In genomic region chr2:105468930-105469329, GRCm38 (mm10) we compare ENCODE assay signal across 8 mouse cellular contexts.
DNase-seq lines count a peak whose midpoint lies in the region; ATAC-seq lines count a peak whose summit lies in the region.

No protein-coding gene starts in this region.

- H3K27ac ChIP-seq in liver, embryonic 12.5 days, result no peak overlapping the region
- H3K27ac ChIP-seq in limb, embryonic 11.5 days (replicated peaks; ENCODE audit: low read depth, low read length), result no peak overlapping the region

- H3K36me3 ChIP-seq in liver, embryonic 12.5 days, result no peaks in the 10 kb centered on the region
- H3K36me3 ChIP-seq in limb, embryonic 11.5 days (ENCODE audit: control insufficient read depth, insufficient read depth, low read length), result no peaks in the 10 kb centered on the region

- H3K27me3 ChIP-seq in liver, embryonic 12.5 days (replicated peaks), result no peaks in the 10 kb centered on the region
- no peaks in the 10 kb centered on the region for H3K27me3 ChIP-seq in limb, embryonic 11.5 days (ENCODE audit: control insufficient read depth, insufficient read depth, low read length)

- 26% methylated on average over 5 of the region's 5 CpGs for WGBS in liver, embryonic 12.5 days (ENCODE audit: insufficient replicate concordance)
- WGBS in limb, embryonic 11.5 days, result 50% methylated on average over 5 of the region's 5 CpGs

- H3K9ac ChIP-seq in liver, embryonic 12.5 days, result no peak overlapping the region
- H3K9ac ChIP-seq in limb, embryonic 11.5 days (ENCODE audit: low read length), result no peak overlapping the region

- H3K9me3 ChIP-seq in liver, embryonic 12.5 days (replicated peaks), result no peaks in the 10 kb centered on the region
- H3K9me3 ChIP-seq in limb, embryonic 11.5 days (ENCODE audit: control insufficient read depth, low read length), result no peaks in the 10 kb centered on the region

- no peaks in the 10 kb centered on the region for H3K4me1 ChIP-seq in liver, embryonic 12.5 days
- no peaks in the 10 kb centered on the region for H3K4me1 ChIP-seq in limb, embryonic 11.5 days (ENCODE audit: control insufficient read depth, insufficient read depth, low read length)

- peak; percentile 14 for DNase-seq in liver
- peak; percentile 59 for DNase-seq in adipocyte (ENCODE audit: low spot score)
- peak; percentile 69 to 79 for DNase-seq in cerebellum, postnatal 36 days
- DNase-seq in induced T-regulatory cell, adult 2 months (ENCODE audit: low read depth), result peak; percentile 34
- peak; percentile 55 for DNase-seq in limb, embryonic 11.5 days (ENCODE audit: low spot score)
- peak; percentile 62 for DNase-seq in right cerebral cortex, adult 18-20 months
- DNase-seq in spleen, adult 12 weeks (ENCODE audit: low spot score), result no peak

- no peak overlapping the region for H3K4me3 ChIP-seq in liver, embryonic 12.5 days
- no peak overlapping the region for H3K4me3 ChIP-seq in limb, embryonic 11.5 days (ENCODE audit: low read depth, low read length)

- ATAC-seq in liver, embryonic 12.5 days, result no peak
- no peak for ATAC-seq in limb, embryonic 11.5 days (ENCODE audit: insufficient number of reproducible peaks, low FRiP score, low TSS enrichment, low read depth)

- no peak overlapping the region for H3K4me2 ChIP-seq in liver, embryonic 12.5 days
- H3K4me2 ChIP-seq in limb, embryonic 11.5 days (ENCODE audit: low read depth, severe bottlenecking), result no peak overlapping the region
